Mouse (Mus musculus): Measurements from ENCODE around the gene E2f6. TPM values are rescaled to one million over a fixed set of nuclear protein-coding genes. Genes with fewer than 3 reads are reported as not detected.

The E2f6 gene
- total RNA-seq (2021): 10 to 100 TPM; 19.2 to 21.9 TPM

GRCm38 (mm10) chr12:16810525-16811431 lies at the start of gene E2f6:
Gene E2f6, plus strand, starts transcription at chr12:16810963.
- DNase-seq: peak; percentile 85
- intact Hi-C loops (cut with DNase I): no loop called here

GRCm38 (mm10) chr12:16761461-16761860 lies 49.3 kb upstream of the E2f6 start:
- intact Hi-C loops (cut with DNase I): no loop called here
- DNase-seq: no peak

- no peak for DNase-seq
- intact Hi-C loops (cut with DNase I): no loop called here
Observed at GRCm38 (mm10) chr12:16763649-16764422, 46.9 kb upstream of the E2f6 start.

- intact Hi-C loops (cut with DNase I): no loop called here
- no peak for DNase-seq
Observed at GRCm38 (mm10) chr12:16764776-16765445, 45.9 kb upstream of the E2f6 start.

- intact Hi-C loops (cut with DNase I): no loop called here
- DNase-seq: no peak
Observed at GRCm38 (mm10) chr12:16768251-16768650, 42.5 kb upstream of the E2f6 start.

- DNase-seq: no peak
- intact Hi-C loops (cut with DNase I): no loop called here
Observed at GRCm38 (mm10) chr12:16768711-16769110, 42.1 kb upstream of the E2f6 start.

GRCm38 (mm10) chr12:16769601-16770165 lies 41.1 kb upstream of the E2f6 start:
- intact Hi-C loops (cut with DNase I): no loop called here

GRCm38 (mm10) chr12:16774605-16775004 lies 36.2 kb upstream of the E2f6 start:
- intact Hi-C loops (cut with DNase I): no loop called here
- DNase-seq: no peak

More at GRCm38 (mm10) chr12:16769601-16770165, 41.1 kb upstream of the E2f6 start:
- no peak for DNase-seq

- intact Hi-C loops (cut with DNase I): no loop called here
- no peak for DNase-seq
Observed at GRCm38 (mm10) chr12:16775351-16775750, 35.4 kb upstream of the E2f6 start.

GRCm38 (mm10) chr12:16778523-16778922 lies 32.2 kb upstream of the E2f6 start:
- intact Hi-C loops (cut with DNase I): no loop called here

GRCm38 (mm10) chr12:16779165-16779564 lies 31.6 kb upstream of the E2f6 start:
- DNase-seq: no peak
- intact Hi-C loops (cut with DNase I): no loop called here

More at GRCm38 (mm10) chr12:16778523-16778922, 32.2 kb upstream of the E2f6 start:
- no peak for DNase-seq

- no peak for DNase-seq
- intact Hi-C loops (cut with DNase I): no loop called here
Observed at GRCm38 (mm10) chr12:16780320-16780719, 30.4 kb upstream of the E2f6 start.

GRCm38 (mm10) chr12:16781034-16781746 lies 29.6 kb upstream of the E2f6 start:
- no peak for DNase-seq
- intact Hi-C loops (cut with DNase I): no loop called here

- intact Hi-C loops (cut with DNase I): no loop called here
- no peak for DNase-seq
Observed at GRCm38 (mm10) chr12:16788600-16788999, 22.2 kb upstream of the E2f6 start.

- no peak for DNase-seq
Observed at GRCm38 (mm10) chr12:16789199-16789598, 21.6 kb upstream of the E2f6 start.

GRCm38 (mm10) chr12:16789756-16790155 lies 21.0 kb upstream of the E2f6 start:
- no peak for DNase-seq
- intact Hi-C loops (cut with DNase I): no loop called here

More at GRCm38 (mm10) chr12:16789199-16789598, 21.6 kb upstream of the E2f6 start:
- intact Hi-C loops (cut with DNase I): no loop called here

- no peak for DNase-seq
- intact Hi-C loops (cut with DNase I): no loop called here
Observed at GRCm38 (mm10) chr12:16790456-16790855, 20.3 kb upstream of the E2f6 start.

GRCm38 (mm10) chr12:16793371-16793770 lies 17.4 kb upstream of the E2f6 start:
- DNase-seq: no peak
- intact Hi-C loops (cut with DNase I): no loop called here

GRCm38 (mm10) chr12:16795781-16796180 lies 15.0 kb upstream of the E2f6 start:
- intact Hi-C loops (cut with DNase I): no loop called here

GRCm38 (mm10) chr12:16798894-16799293 lies 11.9 kb upstream of the E2f6 start:
- DNase-seq: no peak
- intact Hi-C loops (cut with DNase I): no loop called here

More at GRCm38 (mm10) chr12:16795781-16796180, 15.0 kb upstream of the E2f6 start:
- DNase-seq: no peak

All from left cerebral cortex, postnatal 4 days (tissue).